Mouse (Mus musculus) midbrain, embryonic 11.5 days (tissue): ENCODE results near the gene Rgl2. TPM values are rescaled to one million over a fixed set of nuclear protein-coding genes. Genes with fewer than 3 reads are reported as not detected.

ENCODE experiments used
- ATAC-seq: fragments of 200-750 bp; cut with Nextera tagmentation; 2 replicates; pipeline ENCODE4 v1.8.0; 2017; ENCODE audit warnings: moderate TSS enrichment, moderate library complexity; ENCODE audit not compliant: low FRiP score
- DNase-seq: peaks from one replicate; pipeline ENCODE4 v3.0.0; 2015; ENCODE audit warnings: low spot score; ENCODE audit errors: missing footprints
- H3K27ac ChIP-seq: fragments of 300-500 bp; sonication (generic); 2 replicates; pipeline ENCODE4 v1.5.1; 2014; ENCODE audit warnings: low read depth, low read length
- H3K27me3 ChIP-seq: fragments of 300-500 bp; sonication (generic); 2 replicates; pipeline ENCODE4 v1.6.1; 2014; ENCODE audit warnings: mild to moderate bottlenecking, low read length, moderate library complexity, mixed read lengths; ENCODE audit not compliant: control insufficient read depth, insufficient read depth
- H3K36me3 ChIP-seq: fragments of 300-500 bp; sonication (generic); 2 replicates; pipeline ENCODE4 v1.6.1; 2014; ENCODE audit warnings: mild to moderate bottlenecking, low read length, moderate library complexity, mixed read lengths; ENCODE audit not compliant: control insufficient read depth, insufficient read depth
- H3K4me1 ChIP-seq: fragments of 300-500 bp; sonication (generic); 2 replicates; pipeline ENCODE4 v1.6.1; 2014; ENCODE audit warnings: low read length; ENCODE audit not compliant: control insufficient read depth, insufficient read depth
- H3K4me2 ChIP-seq: fragments of 300-500 bp; sonication (generic); 2 replicates; pipeline ENCODE4 v1.6.1; 2014; ENCODE audit warnings: mild to moderate bottlenecking, moderate library complexity
- H3K4me3 ChIP-seq: fragments of 300-500 bp; sonication (generic); 2 replicates; pipeline ENCODE4 v1.5.1; 2014; ENCODE audit warnings: low read depth, low read length
- H3K9ac ChIP-seq: fragments of 300-500 bp; sonication (generic); 2 replicates; pipeline ENCODE4 v1.6.1; 2014; ENCODE audit warnings: low read length
- H3K9me3 ChIP-seq: fragments of 300-500 bp; sonication (generic); 2 replicates; pipeline ENCODE4 v1.6.1; 2016; ENCODE audit warnings: low read length; ENCODE audit not compliant: control insufficient read depth
- WGBS: fragments of 180-500 bp; shearing (Covaris S2); extraction: QIAGEN DNeasy Blood & Tissue Kit; methylation state at CpG from one replicate; pipeline ENCODE4 v1.1.7; 2014; 5-methylcytosine and 5-hydroxymethylcytosine counted together
- polyA plus RNA-seq: library from polyadenylated mRNA; unstranded; fragments of >200 nt; fragmentation: Nextera tagmentation; extraction: Ambion mirVana; gene quantifications from 2 replicates; pipeline ENCODE4 v1.2.1, GENCODE M21; 2014

Gene Rgl2
- polyA plus RNA-seq, 1 experiment from 2014 or later = 33.6 TPM

DNA sequence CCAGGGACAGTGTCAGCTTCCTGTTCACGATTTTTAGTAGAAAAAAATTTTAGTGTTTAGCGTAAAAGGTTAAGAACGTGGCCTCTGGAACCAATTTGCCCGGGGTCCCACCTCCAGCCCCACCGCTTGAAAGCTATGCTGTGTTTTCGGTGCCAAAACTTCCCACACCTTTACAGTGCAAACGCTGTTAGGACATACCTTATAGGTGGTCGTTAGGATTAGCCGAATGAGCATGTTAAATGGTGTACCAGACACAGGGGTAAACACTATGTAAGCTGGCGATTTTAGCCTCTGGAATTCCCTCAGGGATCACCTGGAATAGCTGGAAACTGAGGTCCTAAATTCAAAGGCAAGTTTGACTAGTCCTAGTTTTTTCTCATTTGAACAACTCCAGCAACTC is 27.0 kb downstream of the Rgl2 start:
- 9% methylated on average over 10 of the region's 10 CpGs for WGBS
- H3K36me3 ChIP-seq = peaks cover 24% of the 10 kb centered on the region

DNA sequence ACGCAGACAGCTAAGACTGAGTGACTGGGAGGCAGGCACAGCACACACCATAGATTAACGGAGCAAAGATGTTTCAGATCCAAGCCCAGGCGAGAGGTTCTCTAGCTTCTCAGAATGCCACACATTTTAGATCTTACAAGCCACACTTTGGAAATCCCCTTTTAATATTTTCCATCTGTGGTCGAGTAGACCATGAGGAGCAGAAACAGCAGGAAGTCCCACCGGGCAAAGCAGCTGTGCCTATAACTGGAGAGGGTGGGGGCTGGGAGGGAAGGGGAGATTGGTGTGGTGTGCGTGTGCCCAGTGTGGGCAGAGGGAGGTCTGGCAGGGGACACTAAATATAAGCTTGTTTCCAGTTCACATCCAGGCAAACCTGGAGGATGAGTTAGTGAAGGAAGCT is 28.1 kb downstream of the Rgl2 start:
- DNase-seq (no peak), ATAC-seq (no peak)
- H3K9ac ChIP-seq = no peak overlapping the region
- H3K4me2 ChIP-seq = no peak overlapping the region
- no peaks in the 10 kb centered on the region for H3K9me3 ChIP-seq
- H3K27ac ChIP-seq = no peak overlapping the region
- peaks cover 18% of the 10 kb centered on the region; the same call in 1 of the 2 replicates for H3K36me3 ChIP-seq
- H3K4me3 ChIP-seq = no peak overlapping the region
- H3K27me3 ChIP-seq = no peaks in the 10 kb centered on the region
- H3K4me1 ChIP-seq = peaks cover 28% of the 10 kb centered on the region
- 84% methylated on average over 6 of the region's 6 CpGs for WGBS

More for the DNA sequence above, 27.0 kb downstream of the Rgl2 start:
- Histone ChIP-seq H3K4me1 (peaks cover 38% of the 10 kb centered on the region), H3K9ac (peak overlapping the region; percentile 82), H3K4me2 (peak overlapping the region; percentile 78), H3K4me3 (peak overlapping the region; percentile 98), H3K27ac (no peak overlapping the region), H3K27me3 (no peaks in the 10 kb centered on the region), H3K9me3 (no peaks in the 10 kb centered on the region)
- no peak for ATAC-seq
- no peak for DNase-seq

DNA sequence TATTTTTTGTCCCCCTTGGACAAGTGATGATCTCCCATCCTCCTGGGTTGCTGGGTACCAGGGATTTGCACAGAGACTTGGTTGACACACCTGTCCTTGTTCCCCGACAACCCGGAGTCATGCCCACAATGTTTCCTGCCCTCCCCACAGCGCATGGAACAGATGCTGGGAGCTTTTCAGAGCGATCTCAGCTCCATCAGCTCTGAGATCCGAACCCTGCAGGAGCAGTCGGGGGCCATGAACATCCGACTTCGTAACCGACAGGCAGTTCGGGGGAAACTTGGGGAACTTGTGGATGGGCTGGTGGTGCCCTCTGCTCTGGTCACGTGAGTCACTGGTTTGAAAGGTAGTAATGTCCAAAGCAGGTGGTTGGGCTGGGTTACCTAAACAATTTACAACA is 29.1 kb downstream of the Rgl2 start:
- ATAC-seq (no peak), DNase-seq (no peak)

DNA sequence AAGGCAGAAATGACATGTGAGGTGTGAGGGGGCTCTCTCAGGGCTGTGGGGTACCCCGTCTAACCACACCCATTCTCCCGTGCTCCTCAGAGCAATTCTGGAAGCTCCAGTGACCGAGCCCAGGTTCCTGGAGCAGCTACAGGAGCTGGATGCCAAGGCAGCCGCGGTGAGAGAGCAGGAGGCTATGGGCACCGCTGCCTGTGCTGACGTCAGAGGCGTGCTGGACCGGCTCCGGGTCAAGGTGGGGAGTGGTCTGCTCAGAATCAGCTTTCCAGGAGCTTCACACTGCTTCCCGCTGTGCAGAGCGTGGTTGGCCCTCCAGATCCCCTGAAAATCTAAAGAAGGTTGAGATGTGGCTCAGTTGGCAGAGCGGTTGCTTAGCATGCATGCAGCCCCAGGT is 29.8 kb downstream of the Rgl2 start:
- Histone ChIP-seq H3K9me3 (no peaks in the 10 kb centered on the region), H3K4me1 (peaks cover 14% of the 10 kb centered on the region), H3K27ac (no peak overlapping the region), H3K36me3 (peaks cover 15% of the 10 kb centered on the region), H3K4me2 (no peak overlapping the region), H3K27me3 (no peaks in the 10 kb centered on the region), H3K4me3 (no peak overlapping the region), H3K9ac (no peak overlapping the region)
- ATAC-seq (no peak), DNase-seq (no peak)
- 93% methylated on average over 13 of the region's 13 CpGs for WGBS

More for the DNA sequence above, 29.1 kb downstream of the Rgl2 start:
- H3K9me3 ChIP-seq = no peaks in the 10 kb centered on the region
- no peak overlapping the region for H3K9ac ChIP-seq
- H3K27me3 ChIP-seq = no peaks in the 10 kb centered on the region
- peaks cover 19% of the 10 kb centered on the region for H3K4me1 ChIP-seq
- peaks cover 16% of the 10 kb centered on the region for H3K36me3 ChIP-seq
- 95% methylated on average over 11 of the region's 11 CpGs for WGBS
- no peak overlapping the region for H3K4me3 ChIP-seq
- H3K27ac ChIP-seq = no peak overlapping the region
- H3K4me2 ChIP-seq = no peak overlapping the region

DNA sequence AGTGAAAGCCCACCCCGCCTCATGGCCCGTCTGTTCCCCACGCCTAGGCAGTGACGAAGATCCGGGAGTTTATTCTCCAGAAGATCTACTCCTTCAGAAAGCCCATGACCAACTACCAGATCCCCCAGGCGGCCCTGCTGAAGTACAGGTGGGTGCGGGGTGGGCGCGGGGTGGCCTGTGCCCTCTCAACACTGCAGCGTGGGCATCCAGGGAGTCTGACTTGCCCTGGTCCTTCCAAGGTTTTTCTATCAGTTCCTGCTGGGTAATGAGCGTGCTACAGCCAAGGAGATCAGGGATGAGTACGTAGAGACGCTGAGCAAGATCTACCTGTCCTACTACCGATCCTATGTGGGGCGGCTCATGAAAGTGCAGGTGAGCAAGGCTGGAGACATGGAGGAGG is 30.6 kb downstream of the Rgl2 start:
- Histone ChIP-seq H3K9me3 (no peaks in the 10 kb centered on the region), H3K4me3 (no peak overlapping the region), H3K4me2 (no peak overlapping the region), H3K27ac (no peak overlapping the region), H3K27me3 (no peaks in the 10 kb centered on the region), H3K4me1 (peaks cover 7% of the 10 kb centered on the region), H3K9ac (no peak overlapping the region), H3K36me3 (peaks cover 15% of the 10 kb centered on the region)
- ATAC-seq (no peak), DNase-seq (no peak)
- 91% methylated on average over 15 of the region's 15 CpGs for WGBS

DNA sequence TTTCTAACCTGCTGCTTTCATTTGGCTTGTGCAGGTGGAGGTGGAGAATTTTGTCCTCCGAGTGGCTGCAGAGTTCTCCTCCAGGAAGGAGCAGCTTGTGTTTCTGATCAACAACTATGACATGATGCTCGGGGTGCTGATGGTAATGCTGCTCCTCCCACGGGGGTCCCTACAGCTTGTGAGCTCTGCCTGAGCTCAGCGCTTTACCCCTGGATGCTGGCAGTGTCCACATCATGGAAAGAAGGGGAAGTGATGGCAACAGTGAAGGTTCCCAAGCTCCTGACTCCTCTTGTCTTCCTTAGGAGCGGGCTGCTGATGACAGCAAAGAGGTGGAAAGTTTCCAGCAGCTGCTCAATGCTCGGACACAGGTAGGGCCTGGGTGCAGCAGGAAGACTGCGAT is 33.5 kb downstream of the Rgl2 start:
- Histone ChIP-seq H3K4me2 (no peak overlapping the region), H3K27ac (no peak overlapping the region), H3K36me3 (peaks cover 15% of the 10 kb centered on the region), H3K9me3 (no peaks in the 10 kb centered on the region), H3K9ac (no peak overlapping the region), H3K4me1 (no peaks in the 10 kb centered on the region), H3K27me3 (no peaks in the 10 kb centered on the region), H3K4me3 (no peak overlapping the region)
- no peak for DNase-seq
- 96% methylated on average over 7 of the region's 7 CpGs for WGBS
- ATAC-seq = no peak

DNA sequence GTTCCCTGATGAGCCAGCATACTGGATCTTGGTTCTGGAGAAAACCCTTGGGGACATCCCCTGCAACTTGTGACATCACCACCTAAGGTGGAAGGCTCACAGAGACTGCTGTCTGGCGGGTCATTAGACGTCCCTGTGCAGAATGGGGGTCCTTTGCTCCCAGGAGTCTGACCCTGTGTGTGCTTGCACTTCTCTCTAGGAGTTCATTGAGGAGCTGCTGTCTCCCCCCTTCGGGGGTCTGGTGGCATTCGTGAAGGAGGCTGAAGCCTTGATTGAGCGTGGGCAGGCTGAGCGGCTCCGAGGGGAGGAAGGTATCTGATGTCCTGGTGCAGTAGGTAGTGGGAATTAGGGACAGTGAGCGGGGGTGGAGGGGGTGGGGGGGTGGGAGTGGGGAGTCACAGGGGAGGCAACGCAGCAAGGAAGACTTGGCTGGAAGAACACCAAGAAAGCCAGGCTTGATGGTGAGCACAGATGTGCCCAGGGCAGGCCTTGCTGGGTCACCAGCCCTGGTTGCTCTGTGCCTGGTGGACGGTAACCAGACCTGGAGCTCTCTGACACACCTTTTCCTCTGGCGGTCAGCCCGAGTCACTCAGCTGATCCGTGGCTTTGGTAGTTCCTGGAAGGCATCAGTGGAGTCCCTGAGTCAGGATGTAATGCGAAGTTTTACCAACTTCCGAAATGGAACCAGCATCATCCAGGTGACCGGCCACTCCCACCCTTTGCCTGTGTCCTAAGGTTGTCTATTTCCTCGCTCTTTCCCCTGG is 35.9 kb downstream of the Rgl2 start:
- no peak overlapping the region for H3K4me3 ChIP-seq
- peaks cover 7% of the 10 kb centered on the region for H3K36me3 ChIP-seq
- H3K4me2 ChIP-seq = no peak overlapping the region
- ATAC-seq = no peak
- no peaks in the 10 kb centered on the region for H3K4me1 ChIP-seq
- H3K27ac ChIP-seq = no peak overlapping the region
- H3K9me3 ChIP-seq = no peaks in the 10 kb centered on the region
- H3K9ac ChIP-seq = no peak overlapping the region
- 92% methylated on average over 14 of the region's 17 CpGs for WGBS
- DNase-seq = no peak
- H3K27me3 ChIP-seq = no peaks in the 10 kb centered on the region

DNA sequence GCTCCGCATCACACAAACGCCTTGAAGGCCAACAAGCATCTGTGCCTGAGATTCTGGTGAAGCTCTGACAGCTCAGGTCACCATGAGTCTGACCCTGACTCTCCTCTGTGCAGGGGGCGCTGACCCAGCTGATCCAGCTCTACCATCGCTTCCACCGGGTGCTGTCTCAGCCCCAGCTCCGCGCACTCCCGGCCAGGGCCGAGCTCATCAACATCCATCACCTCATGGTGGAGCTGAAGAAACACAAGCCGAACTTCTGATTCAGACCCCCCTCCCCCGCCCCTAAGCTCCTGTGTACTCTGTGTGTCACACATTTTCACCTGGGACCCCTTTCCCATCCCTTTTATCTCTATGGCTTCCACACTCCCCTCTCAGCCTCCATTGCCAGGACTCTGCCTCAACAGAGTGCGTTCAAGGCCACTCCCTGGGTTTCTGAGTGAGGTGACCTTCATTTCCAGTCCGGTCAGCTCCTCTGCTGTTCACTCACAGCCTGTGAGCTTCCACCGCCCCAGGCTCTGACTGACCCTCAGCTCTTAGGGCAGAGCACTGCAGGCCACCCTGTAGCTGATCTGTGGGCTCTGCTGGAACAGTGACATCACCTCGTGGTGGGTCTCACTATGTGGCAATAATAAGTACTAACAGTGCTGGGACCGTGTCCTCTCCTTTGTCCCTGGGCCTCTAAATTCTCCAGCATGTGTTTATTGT is 36.7 kb downstream of the Rgl2 start:
- H3K4me2 ChIP-seq = no peak overlapping the region
- H3K4me1 ChIP-seq = no peaks in the 10 kb centered on the region
- no peak overlapping the region for H3K9ac ChIP-seq
- no peaks in the 10 kb centered on the region for H3K9me3 ChIP-seq
- DNase-seq (no peak), ATAC-seq (no peak)
- 89% methylated on average over 16 of the region's 16 CpGs for WGBS
- H3K27ac ChIP-seq = no peak overlapping the region
- H3K36me3 ChIP-seq = peaks cover 7% of the 10 kb centered on the region
- H3K4me3 ChIP-seq = no peak overlapping the region
- no peaks in the 10 kb centered on the region for H3K27me3 ChIP-seq

DNA sequence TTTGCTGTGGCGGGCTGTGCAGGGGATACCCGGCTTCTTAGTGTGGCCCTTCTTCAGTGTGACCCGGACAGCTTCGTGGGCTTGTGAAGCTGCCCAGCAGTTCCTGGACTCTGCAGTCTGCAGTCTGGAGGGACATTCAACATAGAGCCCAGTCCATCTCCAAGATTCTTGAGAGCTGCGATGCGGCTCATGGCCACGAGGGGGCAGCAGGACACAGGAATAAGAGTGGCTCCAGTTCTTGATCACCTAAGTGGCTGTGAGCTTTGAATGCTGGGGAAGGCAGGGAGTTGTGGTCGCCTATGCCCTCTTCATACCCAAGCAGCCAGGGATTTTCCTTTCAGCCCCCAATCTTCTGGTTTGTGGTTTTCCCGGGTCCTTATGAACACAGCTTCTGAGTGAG is 39.1 kb downstream of the Rgl2 start:
- no peaks in the 10 kb centered on the region for H3K4me1 ChIP-seq
- no peak overlapping the region for H3K27ac ChIP-seq
- no peak overlapping the region for H3K4me3 ChIP-seq
- H3K9ac ChIP-seq = no peak overlapping the region
- H3K36me3 ChIP-seq = no peaks in the 10 kb centered on the region
- 3% methylated on average over 9 of the region's 9 CpGs for WGBS
- H3K9me3 ChIP-seq = no peaks in the 10 kb centered on the region
- peak; percentile 99 for DNase-seq
- peak; percentile 69; the same call in 1 of the 2 replicates for ATAC-seq
- H3K4me2 ChIP-seq = no peak overlapping the region
- no peaks in the 10 kb centered on the region for H3K27me3 ChIP-seq
